Mouse (Mus musculus): ENCODE data around the gene Trhde. TPM values are rescaled to one million over a fixed set of nuclear protein-coding genes. Genes with fewer than 3 reads are reported as not detected.

Gene Trhde
- polyA plus RNA-seq, 1 experiment from 2014 or later: 7.7 TPM

DNA sequence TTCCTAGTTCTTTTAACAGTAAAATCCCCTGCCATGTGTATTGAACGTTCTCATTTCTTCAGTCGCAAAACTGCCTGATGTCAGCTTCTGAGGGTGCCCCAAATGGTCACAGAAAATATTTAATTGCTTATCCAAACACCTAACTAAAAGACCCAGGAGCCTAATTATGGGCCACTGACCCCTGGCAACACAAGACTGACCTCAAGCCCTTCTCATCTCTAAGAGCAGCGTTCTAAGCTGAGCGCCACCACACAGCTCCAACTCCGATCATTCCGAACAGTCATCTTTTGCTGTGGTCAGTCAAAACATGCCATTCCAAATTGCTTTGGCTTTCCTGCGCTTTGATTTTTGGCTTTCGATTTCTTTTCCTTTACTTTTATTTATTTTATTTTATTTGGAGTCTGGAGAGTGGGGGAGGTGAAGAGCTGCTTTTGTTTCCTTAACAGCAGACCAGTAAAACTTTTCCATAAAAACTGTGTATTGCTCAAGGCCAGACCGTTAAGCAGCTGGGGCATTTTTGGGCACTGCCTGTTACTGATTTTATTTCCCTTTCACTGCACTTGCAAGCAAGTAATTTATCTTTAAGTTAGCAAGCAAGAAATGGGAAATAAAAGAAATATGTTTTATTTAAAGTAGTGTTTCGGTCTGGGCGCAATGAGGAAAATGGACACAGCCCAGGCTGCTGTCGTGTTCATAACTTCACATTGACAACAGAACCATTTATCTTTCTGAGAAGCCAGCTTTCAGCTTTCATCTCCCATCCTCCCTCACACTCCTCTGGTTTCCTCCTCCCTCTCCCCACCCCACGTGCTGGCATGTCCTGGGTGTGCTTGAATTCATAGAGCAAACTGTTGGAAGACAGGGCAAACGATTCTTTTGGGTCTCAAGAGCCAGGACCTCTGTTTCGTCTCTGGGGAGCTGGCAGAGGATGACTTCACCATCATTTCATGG lies 59.1 kb downstream of the Trhde start:
- DNase-seq (ENCODE audit: low spot score): no peak
- Histone ChIP-seq H3K4me2 (replicated peaks) (no peak overlapping the region), H3K9ac (no peak overlapping the region), H3K36me3 (replicated peaks; ENCODE audit: control insufficient read depth, insufficient read depth) (no peaks in the 10 kb centered on the region), H3K4me1 (replicated peaks; ENCODE audit: control insufficient read depth, insufficient read depth, low read length) (no peaks in the 10 kb centered on the region), H3K27ac (no peak overlapping the region), H3K4me3 (replicated peaks; ENCODE audit: low read length) (no peak overlapping the region), H3K9me3 (ENCODE audit: control insufficient read depth, low read length) (no peaks in the 10 kb centered on the region), H3K27me3 (ENCODE audit: control insufficient read depth, insufficient read depth, low read length) (no peaks in the 10 kb centered on the region)
- no peak for ATAC-seq (ENCODE audit: low FRiP score)
- 75% methylated on average over 15 of the region's 15 CpGs for WGBS

- Histone ChIP-seq H3K27ac (no peak overlapping the region), H3K4me3 (replicated peaks; ENCODE audit: low read length) (no peak overlapping the region), H3K9ac (no peak overlapping the region), H3K27me3 (ENCODE audit: control insufficient read depth, insufficient read depth, low read length) (no peaks in the 10 kb centered on the region), H3K4me1 (replicated peaks; ENCODE audit: control insufficient read depth, insufficient read depth, low read length) (no peaks in the 10 kb centered on the region), H3K4me2 (replicated peaks) (no peak overlapping the region), H3K36me3 (replicated peaks; ENCODE audit: control insufficient read depth, insufficient read depth) (no peaks in the 10 kb centered on the region), H3K9me3 (ENCODE audit: control insufficient read depth, low read length) (no peaks in the 10 kb centered on the region)
- WGBS: 88% methylated on average over 5 of the region's 5 CpGs
- ATAC-seq (ENCODE audit: low FRiP score) (no peak), DNase-seq (ENCODE audit: low spot score) (no peak)
Observed at GRCm38 (mm10) chr10:114739916-114740315, 62.2 kb downstream of the Trhde start.

DNA sequence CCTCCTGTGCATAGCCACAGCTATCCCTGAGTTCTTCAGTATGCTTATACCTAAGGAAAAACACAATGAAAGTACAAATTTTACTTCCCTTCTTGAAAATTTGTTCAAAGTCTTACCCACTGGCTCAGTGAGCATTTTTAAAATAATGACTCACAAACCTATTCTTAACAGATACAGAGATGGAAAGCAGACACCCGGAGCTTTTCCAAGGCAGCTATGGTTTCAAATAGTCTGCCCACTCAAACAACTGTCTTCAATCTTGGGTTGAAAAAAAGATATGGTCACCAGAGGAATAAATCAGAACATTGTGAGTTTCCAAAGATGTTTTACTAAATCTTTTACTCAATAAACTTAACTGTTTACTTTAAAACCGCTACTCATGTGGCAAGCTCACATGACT lies 64.5 kb downstream of the Trhde start:
- Histone ChIP-seq H3K36me3 (replicated peaks; ENCODE audit: control insufficient read depth, insufficient read depth) (no peaks in the 10 kb centered on the region), H3K4me3 (replicated peaks; ENCODE audit: low read length) (no peak overlapping the region), H3K27ac (no peak overlapping the region), H3K4me1 (replicated peaks; ENCODE audit: control insufficient read depth, insufficient read depth, low read length) (no peaks in the 10 kb centered on the region), H3K4me2 (replicated peaks) (no peak overlapping the region), H3K9me3 (ENCODE audit: control insufficient read depth, low read length) (no peaks in the 10 kb centered on the region), H3K27me3 (ENCODE audit: control insufficient read depth, insufficient read depth, low read length) (no peaks in the 10 kb centered on the region), H3K9ac (no peak overlapping the region)
- DNase-seq (ENCODE audit: low spot score): no peak
- no peak for ATAC-seq (ENCODE audit: low FRiP score)
- 92% methylated on average over 2 of the region's 2 CpGs for WGBS

DNA sequence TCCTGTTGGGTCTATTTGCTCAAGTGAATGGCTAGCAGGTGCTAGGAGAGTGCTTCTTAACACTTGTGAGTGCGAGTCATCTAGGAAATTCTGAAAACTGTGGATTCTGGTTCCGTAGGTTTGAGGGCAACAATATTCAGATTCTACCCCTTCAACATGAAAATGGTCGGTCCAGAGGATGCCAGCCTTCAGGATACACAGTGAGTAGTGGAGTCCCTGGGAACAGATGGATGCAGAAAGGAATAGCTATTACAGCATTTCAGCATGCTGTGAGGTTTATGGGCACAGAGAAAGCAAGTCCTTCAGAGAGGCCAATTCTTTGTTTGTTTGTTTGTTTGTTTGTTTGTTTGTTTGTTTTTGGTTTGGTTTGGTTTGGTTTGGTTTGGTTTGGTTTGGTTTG lies 65.7 kb downstream of the Trhde start:
- no peak overlapping the region for H3K27ac ChIP-seq

GRCm38 (mm10) chr10:114735678-114736077 lies 66.4 kb downstream of the Trhde start:
- Histone ChIP-seq H3K4me3 (replicated peaks; ENCODE audit: low read length) (no peak overlapping the region), H3K4me2 (replicated peaks) (no peak overlapping the region), H3K36me3 (replicated peaks; ENCODE audit: control insufficient read depth, insufficient read depth) (no peaks in the 10 kb centered on the region), H3K9ac (no peak overlapping the region), H3K9me3 (ENCODE audit: control insufficient read depth, low read length) (no peaks in the 10 kb centered on the region), H3K27me3 (ENCODE audit: control insufficient read depth, insufficient read depth, low read length) (no peaks in the 10 kb centered on the region), H3K27ac (no peak overlapping the region), H3K4me1 (replicated peaks; ENCODE audit: control insufficient read depth, insufficient read depth, low read length) (no peaks in the 10 kb centered on the region)
- WGBS: 75% methylated on average over 5 of the region's 5 CpGs
- DNase-seq (ENCODE audit: low spot score): no peak
- no peak for ATAC-seq (ENCODE audit: low FRiP score)

More for the DNA sequence above, 65.7 kb downstream of the Trhde start:
- Histone ChIP-seq H3K27me3 (ENCODE audit: control insufficient read depth, insufficient read depth, low read length) (no peaks in the 10 kb centered on the region), H3K9ac (no peak overlapping the region), H3K36me3 (replicated peaks; ENCODE audit: control insufficient read depth, insufficient read depth) (no peaks in the 10 kb centered on the region), H3K4me1 (replicated peaks; ENCODE audit: control insufficient read depth, insufficient read depth, low read length) (no peaks in the 10 kb centered on the region), H3K4me2 (replicated peaks) (no peak overlapping the region), H3K4me3 (replicated peaks; ENCODE audit: low read length) (no peak overlapping the region), H3K9me3 (ENCODE audit: control insufficient read depth, low read length) (no peaks in the 10 kb centered on the region)
- ATAC-seq (ENCODE audit: low FRiP score): no peak
- DNase-seq (ENCODE audit: low spot score): no peak
- 90% methylated on average over 3 of the region's 3 CpGs for WGBS

DNA sequence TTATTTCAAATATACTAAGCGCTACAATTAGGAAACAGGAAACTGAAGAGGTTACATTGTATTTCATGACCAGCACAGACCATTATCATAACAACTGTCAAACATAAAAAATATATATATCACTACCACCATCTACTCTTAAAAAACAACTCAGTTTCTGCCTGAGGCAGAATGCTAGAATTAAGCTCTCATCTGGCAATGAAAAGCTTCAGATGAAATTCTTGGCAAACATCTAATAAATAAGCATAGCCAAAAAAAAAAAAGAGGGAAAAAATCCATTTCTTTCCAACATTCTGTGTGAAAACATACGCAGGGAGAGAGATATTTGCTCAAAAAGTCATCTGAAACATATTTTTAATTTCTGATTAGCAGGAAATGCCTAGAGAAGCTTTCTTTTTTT lies 67.0 kb downstream of the Trhde start:
- Histone ChIP-seq H3K36me3 (replicated peaks; ENCODE audit: control insufficient read depth, insufficient read depth) (no peaks in the 10 kb centered on the region), H3K27me3 (ENCODE audit: control insufficient read depth, insufficient read depth, low read length) (no peaks in the 10 kb centered on the region), H3K4me2 (replicated peaks) (no peak overlapping the region), H3K9me3 (ENCODE audit: control insufficient read depth, low read length) (no peaks in the 10 kb centered on the region), H3K27ac (no peak overlapping the region), H3K4me3 (replicated peaks; ENCODE audit: low read length) (no peak overlapping the region), H3K9ac (no peak overlapping the region), H3K4me1 (replicated peaks; ENCODE audit: control insufficient read depth, insufficient read depth, low read length) (no peaks in the 10 kb centered on the region)
- 89% methylated on average over 2 of the region's 2 CpGs for WGBS
- ATAC-seq (ENCODE audit: low FRiP score) (no peak), DNase-seq (ENCODE audit: low spot score) (no peak)

- DNase-seq (ENCODE audit: low spot score): no peak
- Histone ChIP-seq H3K27ac (no peak overlapping the region), H3K4me3 (replicated peaks; ENCODE audit: low read length) (no peak overlapping the region), H3K36me3 (replicated peaks; ENCODE audit: control insufficient read depth, insufficient read depth) (no peaks in the 10 kb centered on the region), H3K9ac (no peak overlapping the region), H3K9me3 (ENCODE audit: control insufficient read depth, low read length) (no peaks in the 10 kb centered on the region), H3K27me3 (ENCODE audit: control insufficient read depth, insufficient read depth, low read length) (no peaks in the 10 kb centered on the region), H3K4me1 (replicated peaks; ENCODE audit: control insufficient read depth, insufficient read depth, low read length) (no peaks in the 10 kb centered on the region), H3K4me2 (replicated peaks) (no peak overlapping the region)
- WGBS: 78% methylated on average over 2 of the region's 2 CpGs
- no peak for ATAC-seq (ENCODE audit: low FRiP score)
Observed at GRCm38 (mm10) chr10:114725591-114725990, 76.5 kb downstream of the Trhde start.

GRCm38 (mm10) chr10:114701791-114702190 lies 100.3 kb downstream of the Trhde start:
- no peak for DNase-seq (ENCODE audit: low spot score)

DNA sequence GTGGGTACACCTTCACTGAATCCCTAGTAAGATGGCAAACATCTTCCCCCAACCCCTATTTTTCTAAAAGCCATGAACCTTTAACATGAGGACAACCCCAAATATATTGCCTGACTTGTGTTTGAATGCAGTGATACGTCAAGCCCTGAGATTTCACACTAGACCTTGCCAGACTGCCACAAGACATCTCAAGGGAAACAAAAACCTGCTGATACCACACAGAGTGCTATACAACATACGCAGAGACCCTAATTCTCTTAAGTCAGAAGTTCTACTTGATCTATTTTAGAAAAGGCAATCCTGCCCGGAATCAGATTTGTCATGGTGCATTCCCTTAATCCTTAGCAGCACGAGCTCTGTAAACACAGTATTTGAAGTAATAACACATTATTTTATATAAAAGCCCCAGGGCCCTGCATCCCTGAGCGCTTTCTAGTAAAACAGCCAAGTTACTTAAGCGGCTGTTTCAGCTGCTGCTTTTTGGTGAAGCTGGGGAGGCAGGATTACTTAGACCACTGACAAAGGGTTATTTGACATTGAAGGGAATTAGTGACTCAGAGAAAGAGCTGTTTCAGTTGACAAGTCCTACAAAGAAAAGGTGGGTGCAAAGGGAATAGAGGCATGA lies 130.2 kb downstream of the Trhde start:
- DNase-seq (ENCODE audit: low spot score) (no peak), ATAC-seq (ENCODE audit: low FRiP score) (no peak)
- no peaks in the 10 kb centered on the region for H3K4me1 ChIP-seq (replicated peaks; ENCODE audit: control insufficient read depth, insufficient read depth, low read length)
- no peaks in the 10 kb centered on the region for H3K36me3 ChIP-seq (replicated peaks; ENCODE audit: control insufficient read depth, insufficient read depth)
- no peak overlapping the region for H3K4me3 ChIP-seq (replicated peaks; ENCODE audit: low read length)
- no peaks in the 10 kb centered on the region for H3K9me3 ChIP-seq (ENCODE audit: control insufficient read depth, low read length)
- H3K9ac ChIP-seq: no peak overlapping the region
- H3K27ac ChIP-seq: no peak overlapping the region
- WGBS: 62% methylated on average over 6 of the region's 6 CpGs
- no peak overlapping the region for H3K4me2 ChIP-seq (replicated peaks)
- no peaks in the 10 kb centered on the region for H3K27me3 ChIP-seq (ENCODE audit: control insufficient read depth, insufficient read depth, low read length)

More at GRCm38 (mm10) chr10:114701791-114702190, 100.3 kb downstream of the Trhde start:
- Histone ChIP-seq H3K4me3 (replicated peaks; ENCODE audit: low read length) (no peak overlapping the region), H3K9me3 (ENCODE audit: control insufficient read depth, low read length) (no peaks in the 10 kb centered on the region), H3K27ac (no peak overlapping the region), H3K27me3 (ENCODE audit: control insufficient read depth, insufficient read depth, low read length) (no peaks in the 10 kb centered on the region), H3K4me1 (replicated peaks; ENCODE audit: control insufficient read depth, insufficient read depth, low read length) (no peaks in the 10 kb centered on the region), H3K4me2 (replicated peaks) (no peak overlapping the region), H3K9ac (no peak overlapping the region), H3K36me3 (replicated peaks; ENCODE audit: control insufficient read depth, insufficient read depth) (no peaks in the 10 kb centered on the region)
- no peak for ATAC-seq (ENCODE audit: low FRiP score)
